Mouse (Mus musculus): ENCODE results near the gene Tfap2e. TPM values are rescaled to one million over a fixed set of nuclear protein-coding genes. Genes with fewer than 3 reads are reported as not detected.

Gene Tfap2e
- total RNA-seq, 4 experiments from 2014 or later = not detected

GRCm38 (mm10) chr4:126752024-126752607 lies 16.1 kb upstream of the Tfap2e start:
- peak in 1 of 2 experiments; percentile 39 for DNase-seq (ENCODE audit: low spot score in 2 of 2)

- DNase-seq (ENCODE audit: low spot score in 2 of 2) = peak in 1 of 2 experiments; percentile 48
Observed at GRCm38 (mm10) chr4:126751556-126752023, 15.6 kb upstream of the Tfap2e start.

GRCm38 (mm10) chr4:126750863-126751555 lies 15.0 kb upstream of the Tfap2e start:
- DNase-seq (ENCODE audit: low spot score in 2 of 2) = peak in 1 of 2 experiments; percentile 38

- peak in 1 of 2 experiments; percentile 74 for DNase-seq (ENCODE audit: low spot score in 2 of 2)
Observed at GRCm38 (mm10) chr4:126750046-126750683, 14.1 kb upstream of the Tfap2e start.

GRCm38 (mm10) chr4:126749553-126749952 lies 13.5 kb upstream of the Tfap2e start:
- peak in 1 of 2 experiments; percentile 73 for DNase-seq (ENCODE audit: low spot score in 2 of 2)

GRCm38 (mm10) chr4:126748381-126748780 lies 12.3 kb upstream of the Tfap2e start:
- DNase-seq (ENCODE audit: low spot score in 2 of 2) = no peak

- no peak for DNase-seq (ENCODE audit: low spot score in 2 of 2)
Observed at GRCm38 (mm10) chr4:126746194-126746840, 10.3 kb upstream of the Tfap2e start.

GRCm38 (mm10) chr4:126745506-126746193 lies 9.6 kb upstream of the Tfap2e start:
- DNase-seq (ENCODE audit: low spot score in 2 of 2) = peak in 1 of 2 experiments; percentile 56

- no peak for DNase-seq (ENCODE audit: low spot score in 2 of 2)
Observed at GRCm38 (mm10) chr4:126744831-126745230, 8.8 kb upstream of the Tfap2e start.

- DNase-seq (ENCODE audit: low spot score in 2 of 2) = no peak
Observed at GRCm38 (mm10) chr4:126743713-126744112, 7.7 kb upstream of the Tfap2e start.

- DNase-seq (ENCODE audit: low spot score in 2 of 2) = no peak
Observed at GRCm38 (mm10) chr4:126742976-126743375, 6.9 kb upstream of the Tfap2e start.

GRCm38 (mm10) chr4:126741448-126741847 lies 5.4 kb upstream of the Tfap2e start:
- DNase-seq (ENCODE audit: low spot score in 2 of 2) = peak; percentile 56 to 76

- DNase-seq (ENCODE audit: low spot score in 2 of 2) = no peak
Observed at GRCm38 (mm10) chr4:126739966-126740676, 4.1 kb upstream of the Tfap2e start.

- DNase-seq (ENCODE audit: low spot score in 2 of 2) = no peak
Observed at GRCm38 (mm10) chr4:126735382-126736000, 549 bp downstream of the Tfap2e start.

- no peak for DNase-seq (ENCODE audit: low spot score in 2 of 2)
Observed at GRCm38 (mm10) chr4:126734700-126735381, 1.2 kb downstream of the Tfap2e start.

GRCm38 (mm10) chr4:126734001-126734603 lies 1.9 kb downstream of the Tfap2e start:
- no peak for DNase-seq (ENCODE audit: low spot score in 2 of 2)

- DNase-seq (ENCODE audit: low spot score in 2 of 2) = no peak
Observed at GRCm38 (mm10) chr4:126732531-126733380, 3.3 kb downstream of the Tfap2e start.

- DNase-seq (ENCODE audit: low spot score in 2 of 2) = no peak
Observed at GRCm38 (mm10) chr4:126732111-126732510, 3.9 kb downstream of the Tfap2e start.
